Mouse (Mus musculus) cerebellum, adult 9-11 months (tissue): Measurements from ENCODE around the gene Gm10803.

Experiments used
- DNase-seq: peaks from one replicate; pipeline ENCODE4 v3.0.0; 2022

Gm10803 gene

GRCm38 (mm10) chr2:93592164-93592790 lies 31.9 kb downstream of the Gm10803 start:
- DNase-seq = no peak

DNA sequence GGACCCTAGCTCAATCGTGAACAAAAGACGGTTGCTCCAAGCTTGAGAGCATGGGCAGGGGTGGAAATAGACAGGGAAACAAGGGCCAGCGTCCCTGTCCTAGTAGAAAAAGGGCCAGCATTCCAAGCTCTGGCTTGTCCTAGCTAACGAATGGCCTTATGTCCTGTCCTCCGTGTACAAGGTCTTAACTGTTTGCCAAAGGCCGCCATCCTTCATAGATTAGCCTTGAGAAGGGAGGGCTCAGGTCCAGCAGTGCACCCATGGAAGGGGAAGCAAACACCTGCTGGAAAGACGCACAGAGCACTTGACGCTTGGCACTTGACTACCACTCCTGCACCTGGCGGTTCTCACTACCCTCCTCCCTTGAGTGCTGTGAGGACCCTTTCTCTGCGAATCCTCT lies 32.8 kb downstream of the Gm10803 start:
- no peak for DNase-seq

- no peak for DNase-seq
Observed at GRCm38 (mm10) chr2:93597145-93597544, 36.8 kb downstream of the Gm10803 start.

DNA sequence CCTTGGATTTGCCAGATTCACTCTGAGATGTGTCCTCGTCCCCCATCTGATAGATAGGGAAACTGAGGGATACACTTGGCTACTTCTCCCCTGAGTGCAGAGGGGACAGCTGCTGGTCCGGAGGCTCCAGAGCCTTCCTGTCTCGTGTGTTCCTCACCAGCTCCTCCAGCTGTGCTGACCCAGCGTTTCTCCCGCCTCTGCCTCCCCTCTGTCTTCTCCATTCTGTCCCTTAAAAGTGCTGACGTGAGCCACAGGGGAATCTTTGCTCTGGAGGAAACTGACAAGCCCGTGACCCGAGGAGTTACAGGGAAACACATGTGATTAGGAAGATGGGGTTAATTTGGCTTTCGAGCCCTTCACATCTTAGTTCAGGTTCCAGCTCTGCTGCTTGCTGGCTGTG lies 39.4 kb downstream of the Gm10803 start:
- DNase-seq = no peak

DNA sequence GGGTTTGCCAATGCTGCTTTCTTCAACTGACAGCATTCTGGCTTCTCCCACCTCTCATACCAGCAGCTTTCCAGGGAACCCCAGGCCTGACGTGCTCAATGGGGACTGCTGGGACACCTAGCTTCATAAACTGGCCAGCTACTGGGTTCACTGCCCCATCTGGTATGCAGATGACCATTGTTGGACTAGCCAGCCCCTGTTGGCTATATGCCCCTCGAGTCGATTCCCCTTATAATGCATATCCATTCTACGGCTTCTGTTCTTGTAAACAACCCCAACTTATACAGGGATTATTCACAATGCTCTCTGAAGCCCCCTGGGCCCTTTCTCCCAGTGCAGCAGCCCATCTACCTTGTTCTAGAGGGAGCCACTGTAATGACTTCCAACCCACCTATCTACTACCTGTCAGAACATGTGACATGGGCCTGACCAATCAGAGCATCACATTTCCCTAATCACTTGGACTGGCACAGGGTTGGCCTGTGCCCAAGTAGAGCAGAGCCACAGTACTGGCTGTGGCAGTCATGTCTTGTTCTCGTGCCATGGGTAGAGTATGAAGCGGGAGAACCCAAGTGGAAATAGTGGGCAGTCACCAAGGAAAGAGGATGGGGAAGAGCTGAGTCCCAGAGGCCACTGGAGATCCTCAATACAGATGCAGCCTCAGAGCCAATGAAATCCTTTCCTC lies 44.4 kb downstream of the Gm10803 start:
- DNase-seq = no peak

- DNase-seq = no peak
Observed at GRCm38 (mm10) chr2:93608800-93609199, 48.4 kb downstream of the Gm10803 start.

GRCm38 (mm10) chr2:93613020-93613419 lies 52.7 kb downstream of the Gm10803 start:
- DNase-seq = no peak
